Mouse (Mus musculus) heart, postnatal 0 days (tissue): ENCODE results near the gene Fbxl5.

Experiments used
- CTCF ChIP-seq: IDR thresholded peaks from 2 replicates; pipeline ENCODE4 v1.5.1; 2016; ENCODE audit warnings: antibody characterized with exemption, control low read depth, low read depth
- EP300 ChIP-seq: IDR thresholded peaks from 2 replicates; pipeline ENCODE4 v1.6.1; 2016; ENCODE audit warnings: antibody characterized with exemption, low read depth

DNA sequence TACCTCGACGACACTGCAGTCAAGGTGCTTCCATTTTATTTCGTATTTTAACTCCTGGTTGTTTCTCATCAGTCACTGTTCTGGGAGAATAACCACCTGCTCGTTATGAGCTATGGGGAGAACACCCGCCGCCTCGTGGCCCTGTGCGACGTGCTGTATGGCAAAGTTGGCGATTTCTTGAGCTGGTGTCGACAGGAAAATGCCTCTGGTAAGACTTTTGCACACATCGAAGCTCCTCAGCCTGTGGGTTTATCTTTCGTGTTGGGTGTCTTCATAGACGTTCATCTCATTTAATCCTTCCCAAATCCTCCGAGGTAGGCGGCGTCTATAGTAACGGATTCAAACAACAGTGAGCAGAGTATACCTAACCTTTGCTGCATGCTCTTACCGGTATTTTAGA lies at the start of gene Fbxl5:
- TF ChIP-seq CTCF: no peak
- no peak for TF ChIP-seq EP300
